In genomic region chr5:121783862-121784500, GRCm38 (mm10) we compare ENCODE assay signal across 9 mouse cellular contexts. TPM values are rescaled to one million over a fixed set of nuclear protein-coding genes. Genes with fewer than 3 reads are reported as not detected.
DNase-seq lines count a peak whose midpoint lies in the region; ATAC-seq lines count a peak whose summit lies in the region.
"Had no signal": no experiment of that assay in that cellular context is flagged by ENCODE, and none has a peak within 500 bp of the region (broad histone marks: within the 10 kb centered on the region; RNA-seq: fewer than 3 reads in every experiment).

No protein-coding gene starts in this region.

- H3K27ac ChIP-seq in heart, embryonic 10.5 days, result no peak overlapping the region
- H3K27ac ChIP-seq in lung, embryonic 16.5 days (ENCODE audit: low read length), result no peak overlapping the region
- no peak overlapping the region for H3K27ac ChIP-seq in forebrain, embryonic 12.5 days
- H3K27ac ChIP-seq: limb, embryonic 15.5 days had no signal

- no peak overlapping the region for H3K4me3 ChIP-seq in heart, embryonic 10.5 days
- H3K4me3 ChIP-seq in lung, embryonic 16.5 days (ENCODE audit: low read length), result no peak overlapping the region
- H3K4me3 ChIP-seq in forebrain, embryonic 12.5 days (replicated peaks), result no peak overlapping the region
- H3K4me3 ChIP-seq: limb, embryonic 15.5 days had no signal

- DNase-seq in heart, adult 18-20 months, result peak; percentile 57 to 67
- DNase-seq in heart, embryonic 10.5 days (ENCODE audit: low spot score), result no peak
- peak; percentile 29 for DNase-seq in ES-CJ7 (ENCODE audit: low read depth, low spot score)
- peak; percentile 58 for DNase-seq in gastrocnemius, adult 18-20 months (ENCODE audit: low spot score)
- peak; percentile 52 for DNase-seq in testis, postnatal 14 days (ENCODE audit: low spot score)
- no peak for DNase-seq in right cerebral cortex, postnatal 25 days

- H3K4me1 ChIP-seq in heart, embryonic 10.5 days, result no peaks in the 10 kb centered on the region
- no peaks in the 10 kb centered on the region for H3K4me1 ChIP-seq in lung, embryonic 16.5 days (replicated peaks; ENCODE audit: control insufficient read depth, insufficient read depth, low read length)
- no peaks in the 10 kb centered on the region for H3K4me1 ChIP-seq in forebrain, embryonic 12.5 days
- H3K4me1 ChIP-seq: limb, embryonic 15.5 days had no signal

- 80% methylated on average over 10 of the region's 10 CpGs for WGBS in heart, embryonic 10.5 days
- WGBS in lung, embryonic 16.5 days, result 48% methylated on average over 10 of the region's 10 CpGs
- WGBS in forebrain, embryonic 12.5 days, result 82% methylated on average over 10 of the region's 10 CpGs

- no peak overlapping the region for H3K4me2 ChIP-seq in lung, embryonic 16.5 days (ENCODE audit: low read depth, low read length)
- no peak overlapping the region for H3K4me2 ChIP-seq in forebrain, embryonic 12.5 days
- H3K4me2 ChIP-seq: limb, embryonic 15.5 days had no signal

- no peaks in the 10 kb centered on the region for H3K27me3 ChIP-seq in heart, embryonic 10.5 days (ENCODE audit: insufficient read depth, poor library complexity, severe bottlenecking)
- no peaks in the 10 kb centered on the region for H3K27me3 ChIP-seq in lung, embryonic 16.5 days (ENCODE audit: control insufficient read depth, insufficient read depth, low read depth, low read length)
- no peaks in the 10 kb centered on the region for H3K27me3 ChIP-seq in forebrain, embryonic 12.5 days
- H3K27me3 ChIP-seq: limb, embryonic 15.5 days had no signal

- H3K9ac ChIP-seq in lung, embryonic 16.5 days (ENCODE audit: low read length), result no peak overlapping the region
- H3K9ac ChIP-seq in forebrain, embryonic 12.5 days, result no peak overlapping the region
- H3K9ac ChIP-seq: limb, embryonic 15.5 days had no signal

- peaks cover 91% of the 10 kb centered on the region for H3K36me3 ChIP-seq in heart, embryonic 10.5 days
- peaks cover 19% of the 10 kb centered on the region for H3K36me3 ChIP-seq in lung, embryonic 16.5 days (ENCODE audit: control insufficient read depth, insufficient read depth, low read length)
- H3K36me3 ChIP-seq in forebrain, embryonic 12.5 days (replicated peaks), result peaks cover 49% of the 10 kb centered on the region

- H3K9me3 ChIP-seq in heart, embryonic 10.5 days, result no peaks in the 10 kb centered on the region
- no peaks in the 10 kb centered on the region for H3K9me3 ChIP-seq in lung, embryonic 16.5 days (ENCODE audit: control insufficient read depth, low read length)
- H3K9me3 ChIP-seq in forebrain, embryonic 12.5 days, result no peaks in the 10 kb centered on the region
- H3K9me3 ChIP-seq: limb, embryonic 15.5 days had no signal

- ATAC-seq in lung, embryonic 16.5 days (ENCODE audit: low read depth), result peak; percentile 79
- no peak for ATAC-seq in forebrain, embryonic 12.5 days (ENCODE audit: low FRiP score)

RNA-seq across cellular contexts. Expression of gene Sh2b3, which starts 53.5 kb away (rescaled TPM):
- total RNA-seq in heart, adult 18-20 months (2021), result 10 to 100 TPM; 21.3 to 21.6 TPM
- polyA plus RNA-seq in heart, embryonic 10.5 days (2016; fragmentation: Nextera tagmentation; extraction: Ambion mirVana), result 15.3 and 18.2 TPM in 2 replicates
- 10 to 100 TPM; 11.4 to 13.0 TPM for total RNA-seq in gastrocnemius, adult 18-20 months (2021)
- 15.9 and 16.9 TPM in 2 replicates for polyA plus RNA-seq in lung, embryonic 16.5 days (2015; fragmentation: Nextera tagmentation; extraction: Ambion mirVana)
- 7.1 and 7.4 TPM in 2 replicates for polyA plus RNA-seq in forebrain, embryonic 12.5 days (2016; fragmentation: Nextera tagmentation; extraction: Ambion mirVana)

Comparison
In these comparisons a context has a peak if more than half of its experiments do, and no peak if none do; other contexts are left out.
1. DNase-seq: peak in heart, adult 18-20 months (2 of 2), ES-CJ7 (single experiment), gastrocnemius, adult 18-20 months (single experiment) and testis, postnatal 14 days (single experiment); none in heart, embryonic 10.5 days (single experiment) and right cerebral cortex, postnatal 25 days (single experiment).